Mouse (Mus musculus) A20 (cell line): ENCODE measurements around the gene Tmem123.

Source experiments
- DNase-seq: peaks from one replicate; pipeline ENCODE4 v3.0.0-alpha.2; 2011; ENCODE audit warnings: low read depth, low spot score

The Tmem123 gene

DNA sequence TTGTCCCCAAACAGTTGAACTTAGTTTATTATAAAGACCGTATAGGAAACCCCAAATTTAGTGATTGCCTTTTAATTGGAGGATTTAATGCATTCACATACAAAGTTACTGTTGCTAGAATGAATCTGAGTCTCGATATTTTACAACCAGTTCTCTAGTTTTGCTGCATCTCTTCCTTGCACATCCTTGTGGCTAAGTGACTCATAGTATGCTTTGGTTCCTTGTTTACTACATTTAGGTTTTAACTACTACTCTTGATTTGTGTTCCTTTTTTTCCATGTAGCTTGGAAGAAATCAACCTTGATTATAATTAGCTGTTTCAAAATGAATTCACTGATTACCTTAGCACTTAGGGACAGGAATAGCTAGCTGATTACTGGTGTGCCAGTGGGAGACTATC, 11.2 kb downstream of the Tmem123 start:
- no peak for DNase-seq

DNA sequence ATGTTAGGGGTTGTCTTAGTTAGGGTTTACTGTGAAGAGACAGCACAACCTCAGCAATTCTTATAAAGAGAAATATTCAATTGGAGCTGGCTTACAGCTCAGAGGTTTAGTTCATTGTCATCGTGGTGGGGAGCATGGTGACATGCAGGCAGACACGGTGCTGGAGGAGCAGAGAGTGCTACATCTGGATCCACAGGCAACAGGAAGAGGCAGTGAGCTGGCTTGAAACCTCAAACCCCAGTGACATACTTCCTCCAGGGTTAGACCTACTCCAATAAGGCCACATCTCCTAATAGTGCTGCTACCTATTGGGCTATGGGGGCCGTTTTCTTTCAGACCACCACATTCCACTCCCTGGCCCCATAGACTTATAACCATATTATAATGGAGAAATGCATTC, 12.1 kb downstream of the Tmem123 start:
- no peak for DNase-seq

DNA sequence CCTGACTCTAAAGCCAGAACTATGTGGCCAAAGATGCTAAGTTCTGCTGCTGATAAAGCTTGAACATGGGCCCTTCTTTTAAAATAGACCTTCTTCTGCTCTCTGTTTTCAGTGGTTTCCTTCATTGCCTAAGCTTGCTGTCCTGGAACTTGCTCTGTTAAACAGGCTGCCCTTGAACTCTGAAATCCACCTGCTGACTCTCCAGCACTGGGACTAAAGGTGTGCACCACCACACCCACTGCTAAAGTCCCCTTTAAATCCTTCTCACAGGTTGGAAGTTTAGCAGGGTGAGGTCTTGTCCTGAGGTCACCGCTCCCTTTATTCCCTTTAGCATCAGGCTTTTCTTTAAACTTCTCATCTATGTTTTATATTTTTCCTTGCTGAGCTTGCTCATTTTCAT, 13.1 kb downstream of the Tmem123 start:
- no peak for DNase-seq

DNA sequence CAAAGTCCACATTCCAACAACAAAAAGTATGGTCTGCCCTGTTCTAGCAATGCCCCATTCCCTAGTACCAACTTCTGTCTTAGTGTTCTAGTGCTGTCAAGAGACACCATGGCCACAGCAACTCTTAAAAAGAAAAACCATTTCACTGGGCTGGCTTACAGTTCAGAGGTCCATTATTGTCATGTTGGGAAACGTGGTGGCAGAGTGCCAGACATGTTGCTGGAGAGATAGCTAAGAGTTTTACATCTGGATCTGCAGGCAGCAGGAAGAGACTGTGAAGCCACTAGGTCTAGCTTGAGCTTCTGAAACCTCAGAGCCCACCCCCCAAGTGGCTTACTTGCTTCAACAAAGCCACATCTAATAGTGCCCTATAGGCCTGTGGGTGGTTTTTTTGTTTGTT, 13.8 kb downstream of the Tmem123 start:
- no peak for DNase-seq

DNA sequence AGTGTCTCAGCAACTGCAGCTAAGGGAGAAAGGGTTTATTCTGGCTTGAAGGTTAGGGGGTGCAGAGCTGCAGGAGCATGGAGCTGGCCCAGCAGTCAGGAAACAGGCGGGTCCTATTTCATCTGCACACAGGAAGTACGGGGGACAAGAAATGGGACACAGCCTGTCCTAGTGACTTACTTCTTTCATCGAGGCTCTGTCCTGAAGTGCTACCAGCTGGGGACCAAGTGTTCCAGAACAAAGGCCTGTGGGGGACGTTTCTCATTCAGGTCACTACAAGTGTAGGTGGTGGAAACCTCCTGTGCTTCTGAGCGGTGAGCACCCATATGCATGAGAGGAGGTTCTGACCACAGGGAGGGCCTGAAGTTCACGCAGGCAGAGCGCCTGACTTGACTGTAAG, 14.9 kb downstream of the Tmem123 start:
- no peak for DNase-seq

DNA sequence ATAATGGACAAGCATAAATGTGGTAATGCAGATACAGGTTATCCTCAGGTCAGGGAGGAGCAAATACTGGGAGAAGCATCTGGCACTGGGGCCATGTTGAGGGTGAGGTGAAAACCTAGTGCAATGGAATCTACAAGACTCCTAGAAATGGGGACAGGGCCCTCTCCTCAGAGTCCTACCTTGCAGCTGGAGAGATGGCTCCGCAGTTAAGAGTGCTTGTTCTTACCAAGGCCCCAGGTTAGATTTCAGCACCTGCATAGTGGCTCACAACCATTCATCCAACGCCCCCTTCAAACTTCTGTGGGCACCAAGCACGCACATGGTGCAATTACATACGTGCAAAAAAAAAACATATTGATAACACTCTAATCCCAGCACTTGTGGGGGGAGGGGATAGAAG, 15.9 kb downstream of the Tmem123 start:
- DNase-seq = no peak

DNA sequence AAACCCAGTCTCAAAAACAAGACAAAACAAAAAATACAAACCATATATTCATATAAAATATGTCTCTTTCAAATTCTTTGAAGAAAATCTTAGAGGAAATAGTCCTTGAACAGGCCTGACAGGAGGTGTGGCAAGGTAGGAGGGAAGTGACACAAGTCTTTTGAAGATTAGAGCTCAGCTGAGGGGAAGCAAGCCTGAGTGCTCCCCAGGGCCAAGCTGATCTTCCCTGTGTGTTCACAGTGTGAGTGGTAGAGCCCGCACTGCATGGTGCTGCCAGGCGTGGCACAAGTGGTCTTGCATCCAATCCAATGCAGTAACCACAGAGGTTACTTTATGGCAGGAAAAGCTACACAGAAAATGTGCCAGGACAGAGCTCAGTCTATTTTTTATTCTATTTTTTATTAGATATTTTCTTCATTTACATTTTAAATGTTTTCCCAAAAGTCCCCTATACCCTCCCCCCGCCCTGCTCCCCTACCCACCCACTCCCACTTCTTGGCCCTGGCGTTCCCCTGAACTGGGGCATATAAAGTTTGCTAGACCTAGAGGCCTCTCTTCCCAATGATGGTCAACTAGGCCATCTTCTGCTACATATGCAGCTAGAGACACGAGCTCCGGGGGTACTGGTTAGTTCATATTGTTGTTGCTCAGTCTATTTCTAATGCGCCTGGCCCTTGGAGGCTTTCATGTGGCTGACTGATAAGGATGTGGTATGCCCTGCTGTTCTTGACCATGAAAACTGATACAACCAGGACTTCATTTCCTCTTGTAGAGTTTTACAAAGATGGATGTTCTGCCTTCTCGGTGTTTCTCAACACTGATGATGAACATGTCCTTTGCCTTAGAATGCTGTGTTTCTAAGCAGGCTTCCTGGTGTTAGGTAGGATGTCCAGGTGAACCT, 16.7 kb downstream of the Tmem123 start:
- DNase-seq = peak; percentile 42

DNA sequence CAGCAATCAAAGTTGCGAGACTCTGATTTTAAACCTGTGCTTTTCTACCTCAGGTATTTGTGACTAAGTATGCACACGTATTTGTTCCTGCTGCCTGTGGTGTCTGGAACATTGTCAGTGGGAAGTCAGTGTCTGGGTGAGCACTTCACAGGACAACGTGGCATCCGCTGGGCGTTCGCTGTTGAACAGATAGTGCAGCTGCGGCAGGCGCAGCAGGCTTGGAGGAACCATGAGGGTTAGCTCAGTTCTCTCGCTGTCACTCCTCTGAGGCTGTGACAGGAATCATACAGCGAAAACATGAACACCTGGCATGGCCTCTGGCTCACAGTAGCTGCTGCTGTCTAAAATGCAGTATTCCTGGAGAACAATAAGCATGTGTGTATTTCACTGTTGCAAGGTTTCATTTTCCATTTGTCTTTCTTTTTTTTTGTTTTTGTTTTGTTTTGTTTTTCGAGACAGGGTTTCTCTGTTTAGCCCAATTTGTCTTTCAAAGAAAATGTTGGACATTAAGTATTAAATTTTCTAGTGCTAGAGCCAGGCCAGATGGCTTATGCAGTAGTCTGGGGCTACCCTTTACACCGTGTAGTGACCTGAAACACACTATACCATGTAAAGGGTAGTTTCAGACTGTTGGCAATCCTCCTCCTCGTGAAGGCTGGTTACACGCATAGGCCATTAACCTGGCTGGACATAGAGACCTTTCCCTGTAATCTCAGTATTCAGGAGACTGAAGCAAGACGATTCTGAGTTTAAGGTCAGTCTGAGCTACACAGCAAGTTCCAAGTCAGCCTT, 20.2 kb downstream of the Tmem123 start:
- DNase-seq = no peak

DNA sequence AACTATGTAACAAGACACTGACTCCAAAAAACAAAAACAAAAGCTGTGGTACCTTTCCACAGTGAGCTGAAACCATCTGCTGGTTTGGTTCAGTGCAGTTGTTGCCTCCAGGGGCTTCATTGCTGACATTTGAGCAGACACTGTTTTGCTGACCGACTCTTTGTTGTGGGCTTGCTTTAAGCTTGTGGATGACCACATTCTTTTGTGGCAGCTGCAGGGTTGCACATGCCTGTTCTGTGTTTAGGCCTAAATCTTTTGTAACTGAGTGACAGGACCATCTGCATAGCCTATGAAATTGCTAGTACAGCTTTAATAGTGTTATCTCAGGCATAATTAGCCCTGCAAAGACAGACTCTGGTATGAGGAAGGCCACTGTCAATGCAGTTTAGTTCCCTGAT, 20.8 kb downstream of the Tmem123 start:
- no peak for DNase-seq

DNA sequence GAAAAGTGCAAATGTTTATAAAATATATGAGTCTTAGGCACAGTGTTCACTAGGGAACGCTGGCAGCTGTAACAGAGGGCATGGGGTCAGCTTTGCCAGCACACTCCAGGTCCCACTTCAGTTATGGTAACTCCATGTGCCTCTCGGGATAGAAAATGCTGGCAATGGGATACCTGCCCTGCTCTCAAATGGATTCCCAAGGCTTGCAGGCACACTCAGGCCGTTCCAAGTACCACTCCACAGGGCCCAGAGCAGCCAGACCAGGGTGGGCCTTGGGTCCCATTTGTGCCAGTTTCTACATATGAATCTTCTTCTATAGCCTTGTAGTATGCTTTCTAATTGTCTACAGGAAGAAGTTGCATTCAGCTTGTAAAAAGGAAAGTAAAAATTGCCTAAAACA, 21.6 kb downstream of the Tmem123 start:
- DNase-seq = no peak

DNA sequence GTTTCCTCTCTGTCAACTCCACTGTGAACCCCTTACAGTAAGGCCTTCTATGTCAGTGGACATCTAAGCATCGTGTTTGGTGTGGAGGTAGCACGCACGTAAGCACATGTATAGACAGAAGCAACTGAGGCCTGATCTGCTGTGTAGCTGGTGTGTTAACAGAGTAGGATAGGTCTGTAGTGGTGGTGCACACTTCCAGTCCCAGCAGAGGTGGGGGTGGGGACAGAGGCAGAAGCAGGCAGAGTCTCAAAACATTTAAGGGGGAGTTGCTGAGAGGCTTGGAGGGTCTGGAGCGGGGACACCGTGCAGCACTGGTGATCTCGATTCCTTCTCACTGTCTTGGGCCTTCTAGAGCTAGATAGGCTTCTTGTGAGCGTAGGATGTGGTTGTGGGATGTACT, 22.2 kb downstream of the Tmem123 start:
- no peak for DNase-seq

DNA sequence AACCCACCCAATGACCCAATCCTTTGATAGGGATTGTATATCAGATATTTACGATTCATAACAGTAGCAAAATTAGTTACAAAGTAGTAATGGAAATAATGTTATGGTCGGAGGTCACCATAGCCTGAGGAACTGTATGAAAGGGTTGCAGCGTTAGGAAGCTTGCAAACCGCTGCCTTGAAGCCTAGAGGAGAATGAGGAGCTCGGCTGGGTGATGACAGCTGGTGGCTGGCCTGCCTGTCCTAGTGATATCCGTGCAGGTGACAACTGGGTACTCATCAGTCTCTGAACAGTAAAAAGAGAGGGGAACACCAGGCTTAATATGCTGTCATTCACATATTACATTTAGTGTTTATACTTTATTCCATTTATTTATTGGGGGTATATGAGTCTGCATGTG, 24.6 kb downstream of the Tmem123 start:
- no peak for DNase-seq

DNA sequence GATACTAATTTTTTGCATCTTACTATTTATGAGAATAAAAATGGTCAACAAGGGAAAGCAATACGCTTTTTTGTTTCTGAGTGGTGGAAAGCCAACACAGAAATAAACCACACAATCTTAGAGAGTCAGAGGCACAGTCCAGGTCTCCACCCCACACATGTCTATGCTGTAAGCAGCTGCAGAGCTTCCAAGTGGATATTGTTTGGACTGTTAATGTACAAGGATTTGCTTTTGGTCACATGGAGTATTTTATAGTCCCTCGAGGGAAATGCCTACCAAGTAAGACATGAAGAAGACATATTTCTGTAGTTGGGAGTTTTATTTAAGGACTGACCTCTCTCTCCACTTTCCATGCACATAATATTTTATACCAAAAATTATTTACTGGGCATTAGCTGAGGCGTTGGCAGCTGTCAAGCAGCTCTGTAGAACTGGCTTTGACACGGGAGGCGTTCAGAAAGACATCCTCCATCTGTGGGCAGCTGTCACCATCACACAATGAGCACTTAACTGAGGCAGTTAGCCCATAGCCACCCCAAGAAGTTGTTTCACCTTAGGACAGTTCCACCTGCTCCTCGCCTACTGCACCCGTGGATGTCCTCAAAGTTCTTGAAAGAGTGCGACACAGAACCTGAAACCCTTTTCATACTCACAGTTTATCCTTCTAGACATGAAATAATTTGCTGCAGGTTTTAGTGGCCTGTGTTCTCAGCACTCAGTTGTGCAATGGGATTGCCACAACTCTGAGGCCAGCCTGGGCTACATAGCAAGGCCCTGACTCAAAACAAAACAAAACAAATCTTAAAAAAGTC, 26.1 kb downstream of the Tmem123 start:
- no peak for DNase-seq

DNA sequence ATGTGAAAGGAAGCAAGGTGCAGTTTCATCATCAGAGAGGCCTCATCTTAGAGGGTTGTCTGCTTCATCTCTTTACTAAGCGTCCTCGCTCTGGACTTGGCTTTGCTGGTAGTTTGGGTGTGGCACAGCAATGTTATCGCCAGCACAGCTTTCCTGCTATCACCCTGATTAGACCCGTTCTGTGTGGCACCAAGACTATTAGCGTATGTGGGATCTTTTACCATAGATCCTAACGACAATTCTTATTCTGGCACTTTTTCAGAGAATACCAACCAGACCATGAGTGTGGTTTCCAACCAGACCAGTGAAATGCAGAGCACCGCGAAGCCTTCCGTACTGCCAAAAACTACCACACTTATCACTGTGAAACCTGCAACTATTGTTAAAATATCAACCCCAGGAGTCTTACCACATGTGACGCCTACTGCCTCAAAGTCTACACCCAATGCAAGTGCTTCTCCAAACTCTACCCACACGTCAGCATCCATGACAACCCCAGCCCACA, 26.8 kb downstream of the Tmem123 start:
- no peak for DNase-seq

DNA sequence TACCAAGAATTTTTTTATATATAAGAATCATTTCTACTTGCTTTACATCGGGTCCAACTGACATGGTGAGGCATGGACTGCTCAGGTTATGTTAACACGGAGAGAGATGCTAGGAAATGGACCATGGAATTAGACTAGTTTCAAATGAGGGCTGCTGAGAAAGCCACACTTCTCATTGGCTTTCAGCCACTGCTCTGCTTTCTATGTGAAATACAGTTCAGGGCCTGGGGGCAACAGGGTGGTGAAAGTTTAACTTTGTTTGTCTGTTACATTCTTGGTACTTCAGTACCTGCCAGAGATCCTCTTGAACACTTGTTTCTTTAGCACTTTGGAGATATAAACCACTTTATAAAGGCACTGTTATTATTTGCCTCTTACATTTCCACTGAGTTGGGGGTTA, 29.7 kb downstream of the Tmem123 start:
- no peak for DNase-seq

DNA sequence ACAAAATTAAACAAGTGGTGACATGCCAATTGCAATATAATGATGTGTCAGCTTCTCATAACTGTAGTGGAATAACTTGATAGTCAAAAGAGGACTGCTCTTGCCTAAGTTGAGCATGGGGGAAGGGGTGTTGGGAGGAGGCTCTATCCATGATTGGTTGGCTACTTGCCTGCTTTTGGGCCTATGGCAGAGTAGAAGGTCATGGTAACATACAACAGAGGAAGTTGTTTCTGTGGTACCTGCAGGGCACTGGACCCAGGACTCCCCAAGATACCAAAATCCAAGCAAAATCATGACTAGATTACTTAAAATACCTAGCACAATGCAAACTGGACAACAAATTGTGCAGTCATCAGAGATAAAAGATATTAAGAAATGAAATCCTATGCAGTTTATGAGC, 31.7 kb downstream of the Tmem123 start:
- DNase-seq = no peak

DNA sequence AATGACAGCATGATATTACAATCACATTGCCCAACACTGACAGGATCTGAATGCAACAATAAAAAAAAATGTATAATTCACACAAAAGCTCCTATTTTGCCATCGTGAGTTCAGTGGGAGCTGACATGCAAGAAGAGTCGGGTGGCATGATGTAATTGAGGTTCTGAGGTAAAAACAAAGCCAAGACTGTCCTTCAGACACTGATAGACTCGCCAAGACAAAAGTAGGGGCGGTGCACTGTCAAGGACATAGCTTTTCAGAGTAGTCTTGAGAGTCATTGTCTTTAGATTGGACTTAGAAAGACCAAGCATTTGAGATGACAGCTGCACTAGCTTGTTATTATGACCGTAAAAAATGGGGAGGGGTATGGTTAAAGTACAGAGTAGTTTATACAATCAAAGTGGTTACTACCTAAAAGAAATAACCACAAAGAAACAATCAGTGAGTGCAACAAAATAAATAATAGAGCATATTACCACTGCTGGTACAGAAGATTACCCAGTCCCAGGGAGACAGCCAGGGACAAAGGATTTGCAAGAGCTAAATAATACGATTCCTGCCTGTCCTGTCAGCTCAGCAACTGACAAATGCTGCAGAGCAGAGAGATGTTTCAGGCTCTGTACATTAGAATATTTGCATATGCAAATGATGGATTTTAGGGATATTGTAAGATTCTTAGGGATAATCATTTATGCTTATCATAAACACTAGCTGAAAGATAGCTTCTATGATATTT, 32.5 kb downstream of the Tmem123 start:
- no peak for DNase-seq

DNA sequence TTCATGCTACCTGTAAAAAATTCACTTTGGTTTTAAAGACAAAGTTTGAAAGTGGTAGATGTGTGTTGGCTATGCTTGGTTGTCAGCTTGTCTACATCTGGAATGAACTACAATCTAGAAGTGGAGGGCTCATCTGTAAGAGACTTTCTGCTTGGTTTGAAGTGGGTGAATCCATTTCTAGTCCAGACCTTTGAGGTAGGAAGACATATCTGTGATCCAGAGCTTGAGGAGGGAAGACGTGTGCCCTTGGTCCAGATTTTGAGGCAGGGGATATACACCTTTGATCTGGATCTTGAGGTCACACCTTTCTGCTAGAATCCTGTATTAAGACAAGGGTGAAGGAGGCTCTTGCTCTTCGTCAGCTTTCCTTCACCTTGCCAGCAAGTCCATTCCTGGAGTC, 33.7 kb downstream of the Tmem123 start:
- no peak for DNase-seq

DNA sequence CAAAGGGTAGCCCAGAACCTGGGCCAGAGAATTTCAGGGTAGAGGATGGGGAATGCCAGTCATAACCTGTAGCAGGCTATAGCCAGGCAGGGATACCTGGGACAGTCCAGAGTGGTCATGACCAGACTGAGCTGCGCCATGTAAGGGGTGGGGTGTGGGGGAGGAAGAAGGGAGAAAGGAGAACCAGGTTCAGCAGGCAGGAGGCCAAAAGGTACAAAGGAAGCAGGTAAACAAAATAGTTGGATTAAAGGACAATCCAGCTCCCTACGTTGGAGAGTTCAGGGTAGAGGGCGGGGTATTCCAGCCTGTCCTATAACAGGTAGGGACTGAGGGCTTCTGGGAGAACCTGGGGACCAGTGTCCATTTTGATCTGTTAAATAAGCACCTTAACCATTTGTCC, 34.7 kb downstream of the Tmem123 start:
- no peak for DNase-seq

DNA sequence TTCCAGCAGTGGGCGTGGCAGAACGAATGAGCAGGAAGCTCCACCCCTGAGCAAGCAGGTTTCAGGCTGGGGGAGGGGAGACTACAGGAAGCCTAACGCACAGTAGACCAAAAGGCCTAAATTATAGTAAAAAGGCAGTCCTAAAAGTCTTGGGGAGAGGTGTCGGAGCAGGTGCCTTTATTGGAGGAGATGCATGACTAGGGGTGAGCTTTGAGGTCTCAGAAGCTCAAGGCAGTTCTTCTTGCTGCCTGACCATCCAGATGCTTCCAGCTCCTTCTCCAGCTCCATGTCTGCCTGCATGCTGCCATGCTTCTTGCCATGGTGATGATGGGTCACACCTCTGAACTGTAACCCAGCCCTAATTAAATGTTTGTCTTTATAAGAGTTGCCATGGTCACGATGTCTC, 41.3 kb downstream of the Tmem123 start:
- DNase-seq = no peak

DNA sequence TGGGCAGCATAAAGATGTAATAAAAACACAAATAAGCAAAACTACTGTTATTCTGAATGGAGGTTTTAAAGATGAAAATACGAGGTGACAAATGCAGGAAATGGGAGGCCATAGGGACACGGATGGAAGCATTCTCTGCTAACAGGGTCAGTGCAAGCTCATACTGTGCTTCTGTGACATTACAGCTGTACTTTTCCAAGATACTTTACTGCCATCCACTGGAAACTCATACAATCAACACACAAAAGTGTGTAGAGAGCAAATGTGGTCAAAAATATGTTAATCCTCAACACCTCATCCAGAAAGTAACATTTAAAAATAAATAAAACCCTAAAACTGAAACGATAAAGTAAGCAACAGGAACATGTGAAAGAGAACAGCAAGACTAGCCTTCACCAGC, 58.9 kb downstream of the Tmem123 start:
- DNase-seq = no peak
